Mouse (Mus musculus) myocyte (in vitro differentiated cells): ENCODE results near the gene Ly86. TPM values are rescaled to one million over a fixed set of nuclear protein-coding genes. Genes with fewer than 3 reads are reported as not detected.

Experiments
- H3K27me3 ChIP-seq: one replicate; pipeline ENCODE4 v1.6.1; 2011; ENCODE audit not compliant: control insufficient read depth, insufficient read depth, insufficient read length
- H3K36me3 ChIP-seq: one replicate; pipeline ENCODE4 v1.6.1; 2011; ENCODE audit not compliant: control insufficient read depth, insufficient read depth
- H3K4me2 ChIP-seq: one replicate; pipeline ENCODE4 v1.6.1; 2011; ENCODE audit warnings: low read depth, control low read depth
- H3K4me3 ChIP-seq: one replicate; pipeline ENCODE4 v1.5.1; 2011; ENCODE audit warnings: mild to moderate bottlenecking, control low read depth, moderate library complexity
- H3K79me2 ChIP-seq: one replicate; pipeline ENCODE4 v1.6.1; 2011; ENCODE audit not compliant: control insufficient read depth, insufficient read depth
- H3ac ChIP-seq: one replicate; pipeline ENCODE4 v1.6.1; 2011; ENCODE audit not compliant: control insufficient read depth, insufficient read length
- CEBPB ChIP-seq: IDR thresholded peaks from 2 replicates; pipeline ENCODE4 v1.6.1; 2011; ENCODE audit warnings: mild to moderate bottlenecking, moderate library complexity; ENCODE audit not compliant: poor library complexity, insufficient read depth, severe bottlenecking
- E2F4 ChIP-seq: IDR thresholded peaks from one replicate; pipeline ENCODE4 v1.6.1; 2011; ENCODE audit warnings: mild to moderate bottlenecking, control low read depth, moderate library complexity; ENCODE audit not compliant: insufficient read depth
- MAX ChIP-seq: IDR thresholded peaks from one replicate; pipeline ENCODE4 v1.6.1; 2011; ENCODE audit warnings: low read depth, mild to moderate bottlenecking, control low read depth
- MYOD1 ChIP-seq, 3 experiments: IDR thresholded peaks; one replicate each; pipeline ENCODE4 v1.6.1; 2011; ENCODE audit warnings: control low read depth in 2 of 3, low read depth in 2 of 3, mild to moderate bottlenecking in 2 of 3, moderate library complexity in 1 of 3; ENCODE audit not compliant: insufficient read length in 2 of 3, control insufficient read depth in 1 of 3
- MYOG ChIP-seq, 3 experiments: IDR thresholded peaks; one replicate each; pipeline ENCODE4 v1.6.1; 2011; ENCODE audit warnings: control low read depth in 2 of 3, low read depth in 2 of 3, mild to moderate bottlenecking in 2 of 3; ENCODE audit not compliant: insufficient read length in 2 of 3, control insufficient read depth in 1 of 3, insufficient read depth in 1 of 3
- POLR2A ChIP-seq: IDR thresholded peaks from one replicate; pipeline ENCODE4 v1.6.1; 2011; ENCODE audit warnings: low read depth, mild to moderate bottlenecking, control low read depth, moderate library complexity; ENCODE audit not compliant: insufficient read length
- POLR2AphosphoS2 ChIP-seq: IDR thresholded peaks from one replicate; pipeline ENCODE4 v1.6.1; 2011; ENCODE audit warnings: low read depth, control low read depth; ENCODE audit not compliant: insufficient read length
- REST ChIP-seq: IDR thresholded peaks from one replicate; pipeline ENCODE4 v1.6.1; 2011; ENCODE audit warnings: mild to moderate bottlenecking, control low read depth, moderate library complexity; ENCODE audit not compliant: insufficient read depth, insufficient read length
- SRF ChIP-seq: IDR thresholded peaks from one replicate; pipeline ENCODE4 v1.6.1; 2011; ENCODE audit warnings: low read depth; ENCODE audit not compliant: control insufficient read depth, insufficient read length
- TCF12 ChIP-seq: IDR thresholded peaks from one replicate; pipeline ENCODE4 v1.6.1; 2011; ENCODE audit warnings: mild to moderate bottlenecking, control low read depth; ENCODE audit not compliant: poor library complexity, insufficient read depth, severe bottlenecking
- TCF3 ChIP-seq: IDR thresholded peaks from one replicate; pipeline ENCODE4 v1.6.1; 2011; ENCODE audit warnings: low read depth, control low read depth; ENCODE audit not compliant: insufficient read length
- USF1 ChIP-seq: IDR thresholded peaks from one replicate; pipeline ENCODE4 v1.6.1; 2011; ENCODE audit warnings: low read depth, mild to moderate bottlenecking, control low read depth, moderate library complexity
- polyA plus RNA-seq: library from polyadenylated mRNA; unstranded; fragments of >200 nt; fragmentation: generic; extraction: Trizol; gene quantifications from one replicate; pipeline ENCODE4 v1.2.1, GENCODE M21; 2012; ENCODE audit warnings: missing spikeins

Ly86 gene
- polyA plus RNA-seq, 1 experiment = not detected

- TF ChIP-seq E2F4 (no peak), REST (no peak), CEBPB (no peak), USF1 (no peak), MAX (no peak), POLR2A (no peak), MYOG (IDR thresholded peaks at IDR 0.05; ENCODE audit: control insufficient read depth in 1 of 3, insufficient read depth in 1 of 3, insufficient read length in 2 of 3, low read depth in 2 of 3) (no peak), MYOD1 (IDR thresholded peaks at IDR 0.05; ENCODE audit: control insufficient read depth in 1 of 3, insufficient read length in 2 of 3, low read depth in 2 of 3) (no peak), TCF3 (no peak), SRF (no peak), POLR2AphosphoS2 (no peak), TCF12 (no peak)
- no peaks in the 10 kb centered on the region for H3K27me3 ChIP-seq
- no peak overlapping the region for H3ac ChIP-seq
- H3K36me3 ChIP-seq = no peaks in the 10 kb centered on the region
- no peak overlapping the region for H3K4me2 ChIP-seq
- no peak overlapping the region for H3K4me3 ChIP-seq
- H3K79me2 ChIP-seq = no peaks in the 10 kb centered on the region
Observed at GRCm38 (mm10) chr13:37389296-37389695, 44.3 kb downstream of the Ly86 start.

DNA sequence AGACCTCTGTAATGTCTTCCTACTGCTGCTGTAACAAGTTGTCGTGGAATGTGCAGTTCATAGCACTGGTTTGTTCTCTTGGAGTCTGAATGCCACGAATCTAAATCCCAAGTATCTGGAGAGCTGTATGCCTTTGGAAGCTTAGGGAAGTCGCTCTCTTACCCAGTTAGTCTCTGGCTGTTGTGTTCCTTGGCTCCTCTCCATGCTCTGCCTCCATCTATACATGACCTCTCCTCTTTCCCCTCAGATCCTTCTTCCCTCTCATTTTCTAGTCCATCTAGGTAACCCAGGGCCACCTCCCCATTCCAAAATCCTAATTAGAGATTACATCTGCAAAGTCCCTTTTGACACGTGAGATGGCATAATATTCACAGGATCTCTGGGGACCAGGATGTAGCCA lies 53.8 kb downstream of the Ly86 start:
- Histone ChIP-seq H3K36me3 (no peaks in the 10 kb centered on the region), H3K27me3 (no peaks in the 10 kb centered on the region), H3ac (no peak overlapping the region), H3K79me2 (no peaks in the 10 kb centered on the region), H3K4me2 (no peak overlapping the region), H3K4me3 (no peak overlapping the region)
- no peak for TF ChIP-seq MYOG (IDR thresholded peaks at IDR 0.05; ENCODE audit: control insufficient read depth in 1 of 3, insufficient read depth in 1 of 3, insufficient read length in 2 of 3, low read depth in 2 of 3)
- no peak for TF ChIP-seq E2F4
- no peak for TF ChIP-seq POLR2A

GRCm38 (mm10) chr13:37399340-37399739 lies 54.3 kb downstream of the Ly86 start:
- TF ChIP-seq TCF3 (no peak), CEBPB (no peak), MYOD1 (IDR thresholded peaks at IDR 0.05; ENCODE audit: control insufficient read depth in 1 of 3, insufficient read length in 2 of 3, low read depth in 2 of 3) (no peak), MYOG (IDR thresholded peaks at IDR 0.05; ENCODE audit: control insufficient read depth in 1 of 3, insufficient read depth in 1 of 3, insufficient read length in 2 of 3, low read depth in 2 of 3) (no peak), E2F4 (no peak), TCF12 (no peak), MAX (no peak)
- H3K4me2 ChIP-seq = no peak overlapping the region
- H3K36me3 ChIP-seq = no peaks in the 10 kb centered on the region
- H3K79me2 ChIP-seq = no peaks in the 10 kb centered on the region
- H3K27me3 ChIP-seq = no peaks in the 10 kb centered on the region
- no peak overlapping the region for H3K4me3 ChIP-seq
- no peak overlapping the region for H3ac ChIP-seq

DNA sequence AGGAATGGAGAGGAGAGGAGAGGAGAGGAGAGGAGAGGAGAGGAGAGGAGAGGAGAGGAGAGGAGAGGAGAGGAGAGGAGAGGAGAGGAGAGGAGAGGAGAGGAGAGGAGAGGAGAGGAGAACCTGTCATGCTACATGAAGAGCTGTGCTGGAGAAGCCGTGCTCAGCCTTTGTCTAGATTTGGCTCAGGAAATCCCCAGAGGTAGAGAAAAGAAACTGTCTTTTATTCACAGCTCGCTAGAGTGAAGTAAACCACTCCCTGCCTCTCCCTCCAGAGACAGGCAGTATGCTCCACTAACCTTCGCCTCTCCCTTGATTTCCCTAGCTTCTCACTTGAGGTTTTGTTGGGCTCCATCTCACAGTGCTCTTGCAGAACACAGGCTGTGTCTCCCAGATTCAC lies 57.4 kb downstream of the Ly86 start:
- no peaks in the 10 kb centered on the region for H3K79me2 ChIP-seq

GRCm38 (mm10) chr13:37403708-37404107 lies 58.7 kb downstream of the Ly86 start:
- Histone ChIP-seq H3ac (no peak overlapping the region), H3K4me2 (no peak overlapping the region), H3K27me3 (no peaks in the 10 kb centered on the region), H3K36me3 (no peaks in the 10 kb centered on the region), H3K4me3 (no peak overlapping the region), H3K79me2 (no peaks in the 10 kb centered on the region)
- TF ChIP-seq USF1 (no peak), CEBPB (no peak), SRF (no peak), MAX (no peak), MYOG (IDR thresholded peaks at IDR 0.05; ENCODE audit: control insufficient read depth in 1 of 3, insufficient read depth in 1 of 3, insufficient read length in 2 of 3, low read depth in 2 of 3) (no peak), E2F4 (no peak), TCF12 (no peak), REST (no peak), POLR2AphosphoS2 (no peak), TCF3 (no peak), MYOD1 (IDR thresholded peaks at IDR 0.05; ENCODE audit: control insufficient read depth in 1 of 3, insufficient read length in 2 of 3, low read depth in 2 of 3) (no peak)

More for the DNA sequence above, 57.4 kb downstream of the Ly86 start:
- no peaks in the 10 kb centered on the region for H3K27me3 ChIP-seq
- H3K4me2 ChIP-seq = no peak overlapping the region
- H3ac ChIP-seq = no peak overlapping the region
- TF ChIP-seq MAX = no peak
- TF ChIP-seq SRF = no peak
- H3K4me3 ChIP-seq = no peak overlapping the region
- H3K36me3 ChIP-seq = no peaks in the 10 kb centered on the region
